Mouse (Mus musculus) heart, adult 2 months (tissue): ENCODE measurements around the gene Atp10a.

Experiments
- CTCF ChIP-seq: fragments of 200-600 bp; IDR thresholded peaks from 2 replicates; pipeline ENCODE4 v1.8.1; 2022; ENCODE audit warnings: antibody characterized with exemption, mild to moderate bottlenecking, moderate library complexity
- POLR2A ChIP-seq: fragments of 200-500 bp; IDR thresholded peaks from 2 replicates; pipeline ENCODE4 v1.6.1; 2011; ENCODE audit warnings: mild to moderate bottlenecking, low read depth, low read length, control low read depth; ENCODE audit not compliant: insufficient read depth

GRCm38 (mm10) chr7:58843767-58844445, 187.9 kb downstream of the Atp10a start:
- no peak for TF ChIP-seq CTCF
- TF ChIP-seq POLR2A: peak; percentile 34
